Mouse (Mus musculus) cerebellum, postnatal 4 days (tissue): ENCODE results near the gene 4930444G20Rik.
"Not testable (repeated sequence)": the region's sequence is repeated elsewhere in the genome, so short reads cannot be mapped to it uniquely, and the experiment has no call there.

Experiments
- DNase-seq, 2 experiments: peaks; one replicate each; pipeline ENCODE4 v3.0.0; 2022; ENCODE audit warnings: low spot score in 2 of 2, mixed read lengths in 1 of 2

Gene 4930444G20Rik

DNA sequence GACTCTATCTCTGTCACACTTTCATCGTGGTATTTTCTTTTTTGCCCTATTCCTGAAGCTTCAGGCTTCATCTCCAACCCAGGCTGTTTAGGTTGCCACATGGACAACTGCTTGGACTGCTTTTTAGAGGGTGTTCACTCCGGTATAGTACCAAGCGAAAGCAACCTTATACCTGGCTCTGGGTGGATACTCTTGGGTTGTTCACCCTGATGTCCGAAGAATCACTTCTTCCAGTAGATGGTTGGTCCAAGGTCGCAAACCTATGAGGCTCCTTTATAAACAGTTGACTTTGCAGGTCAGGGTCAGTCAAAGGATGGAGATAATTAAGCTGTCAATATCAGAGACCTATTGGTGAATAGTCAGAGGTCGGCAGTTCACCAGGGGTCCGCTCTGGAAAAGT is at the start of gene 4930444G20Rik:
4930444G20Rik (minus strand) TSS at position 101 of the 400 bp plus-strand sequence.
- not testable (repeated sequence) for DNase-seq

GRCm38 (mm10) chr10:22074531-22074930 is 6.7 kb upstream of the 4930444G20Rik start:
- DNase-seq, result no peak

GRCm38 (mm10) chr10:22072739-22073138 is 4.9 kb upstream of the 4930444G20Rik start:
- DNase-seq, result no peak

GRCm38 (mm10) chr10:22070576-22070975 is 2.7 kb upstream of the 4930444G20Rik start:
- no peak for DNase-seq

DNA sequence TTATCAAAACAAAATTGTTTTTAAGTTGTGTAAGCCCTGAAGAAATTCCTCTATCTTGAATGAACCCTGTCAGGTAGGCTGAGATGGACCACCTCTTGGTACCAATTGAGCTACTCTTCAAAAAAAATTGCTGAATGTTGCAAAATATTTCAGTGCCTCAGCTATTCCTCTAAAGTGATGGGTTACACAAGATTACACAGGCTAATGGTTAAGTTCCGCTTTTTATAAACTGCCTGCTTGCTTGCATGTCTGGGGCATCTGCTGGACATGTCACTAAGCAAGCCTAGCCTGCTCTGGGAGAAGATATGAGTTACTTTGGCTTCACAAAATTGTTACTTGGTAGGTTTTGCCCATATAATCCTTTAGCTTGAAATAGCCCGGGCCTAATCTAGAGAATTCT is 2.3 kb upstream of the 4930444G20Rik start:
- DNase-seq, result no peak

DNA sequence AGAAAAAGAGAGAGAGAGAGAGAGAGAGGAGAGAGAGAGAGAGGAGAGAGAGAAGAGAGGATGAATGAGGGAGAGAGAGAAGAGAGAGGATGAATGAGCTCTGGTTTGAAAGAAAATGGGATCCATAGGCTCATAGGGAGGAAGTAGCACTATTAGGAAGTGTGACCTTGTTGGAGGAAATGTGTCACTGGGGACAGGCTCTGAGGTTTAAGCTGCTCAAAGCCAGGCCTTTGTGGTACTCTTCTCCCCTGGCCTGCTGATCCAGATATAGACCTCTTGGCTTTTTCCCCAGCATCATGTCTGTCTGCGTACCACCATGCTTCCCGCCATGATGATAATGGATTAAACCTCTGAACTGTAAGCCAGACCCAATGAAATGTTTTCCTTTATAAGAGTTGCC is 8.5 kb downstream of the 4930444G20Rik start:
- DNase-seq, result no peak

DNA sequence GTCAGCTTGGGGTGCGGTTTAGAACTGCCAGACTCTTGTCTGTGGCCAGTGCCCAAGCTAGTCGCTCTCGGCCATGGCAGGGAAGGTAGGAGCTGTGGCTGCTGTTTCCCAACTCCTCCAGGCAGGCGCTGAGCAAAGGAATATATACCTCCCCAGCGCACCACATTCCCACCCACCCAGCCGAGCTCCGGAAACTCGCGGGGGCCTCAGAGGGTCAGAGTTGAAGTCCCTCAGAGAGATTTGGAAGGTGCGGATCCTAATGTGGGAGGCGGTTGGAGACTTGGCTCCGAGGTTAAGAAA is 8.9 kb downstream of the 4930444G20Rik start:
- DNase-seq, result no peak

DNA sequence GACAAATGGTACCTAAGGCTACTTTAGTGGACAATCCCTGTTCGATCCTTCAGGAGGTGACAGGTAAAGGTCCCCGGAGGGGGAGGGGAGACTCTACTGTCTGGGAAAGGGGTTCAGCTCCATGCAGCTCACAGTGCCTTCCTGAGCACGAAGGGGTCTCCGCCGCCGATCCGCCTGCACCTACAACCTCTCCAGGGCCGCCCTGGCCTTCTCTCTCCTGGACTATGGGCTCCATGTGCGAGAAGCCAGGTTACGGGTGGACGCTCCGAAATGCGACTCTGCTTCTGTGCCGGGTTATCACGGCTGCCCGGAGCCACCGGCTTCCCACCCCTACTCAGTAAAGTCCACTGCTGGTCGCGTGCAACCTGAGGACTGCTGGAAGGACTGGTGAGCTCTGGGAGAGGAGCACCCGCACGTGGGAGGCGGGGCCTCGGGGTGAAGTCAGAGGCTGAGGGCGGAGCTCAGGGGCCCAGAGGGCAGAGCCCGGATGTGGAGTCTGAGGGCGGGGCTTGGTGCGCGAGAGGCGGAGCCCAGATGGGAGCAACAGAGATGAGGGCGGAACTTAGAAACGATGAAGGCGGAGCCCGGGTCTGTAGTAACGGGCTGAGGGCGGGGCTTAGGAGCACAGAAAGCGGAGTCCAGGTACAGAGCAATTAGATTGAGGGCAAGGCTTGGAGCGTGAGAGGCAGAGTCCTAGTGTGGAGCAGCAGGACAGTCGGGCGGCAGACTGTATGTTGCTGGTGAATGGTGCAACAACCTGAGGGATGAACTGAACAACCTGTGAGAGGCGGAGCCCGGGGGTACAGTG is 9.5 kb downstream of the 4930444G20Rik start:
- DNase-seq, result peak; percentile 86 to 89

- DNase-seq, result no peak
Measured at GRCm38 (mm10) chr10:22055308-22055707, 12.6 kb downstream of the 4930444G20Rik start.

- DNase-seq, result peak in 1 of 2 experiments; percentile 52
Measured at GRCm38 (mm10) chr10:22036256-22036655, 31.6 kb downstream of the 4930444G20Rik start.

GRCm38 (mm10) chr10:22034303-22034702 is 33.6 kb downstream of the 4930444G20Rik start:
- peak in 1 of 2 experiments; percentile 37 for DNase-seq

DNA sequence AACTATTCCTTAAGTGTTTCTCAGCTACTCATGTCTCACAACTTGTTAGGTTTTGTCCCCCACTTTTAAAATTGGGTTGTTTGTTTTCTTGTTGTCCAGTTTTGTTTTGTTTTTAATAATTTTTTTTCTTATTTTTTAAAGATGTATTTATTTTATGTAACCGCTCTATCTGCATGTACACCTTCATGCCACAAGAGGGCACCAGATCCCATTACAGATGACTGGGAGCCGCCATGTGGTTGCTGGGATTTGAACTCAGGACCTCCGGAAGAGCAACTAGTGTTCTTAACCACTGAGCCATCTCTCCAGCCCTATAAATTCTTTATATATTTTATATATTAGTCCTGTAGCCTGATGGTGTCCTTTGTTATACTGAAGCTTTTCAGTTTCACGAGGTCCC is 49.3 kb downstream of the 4930444G20Rik start:
- no peak for DNase-seq

DNA sequence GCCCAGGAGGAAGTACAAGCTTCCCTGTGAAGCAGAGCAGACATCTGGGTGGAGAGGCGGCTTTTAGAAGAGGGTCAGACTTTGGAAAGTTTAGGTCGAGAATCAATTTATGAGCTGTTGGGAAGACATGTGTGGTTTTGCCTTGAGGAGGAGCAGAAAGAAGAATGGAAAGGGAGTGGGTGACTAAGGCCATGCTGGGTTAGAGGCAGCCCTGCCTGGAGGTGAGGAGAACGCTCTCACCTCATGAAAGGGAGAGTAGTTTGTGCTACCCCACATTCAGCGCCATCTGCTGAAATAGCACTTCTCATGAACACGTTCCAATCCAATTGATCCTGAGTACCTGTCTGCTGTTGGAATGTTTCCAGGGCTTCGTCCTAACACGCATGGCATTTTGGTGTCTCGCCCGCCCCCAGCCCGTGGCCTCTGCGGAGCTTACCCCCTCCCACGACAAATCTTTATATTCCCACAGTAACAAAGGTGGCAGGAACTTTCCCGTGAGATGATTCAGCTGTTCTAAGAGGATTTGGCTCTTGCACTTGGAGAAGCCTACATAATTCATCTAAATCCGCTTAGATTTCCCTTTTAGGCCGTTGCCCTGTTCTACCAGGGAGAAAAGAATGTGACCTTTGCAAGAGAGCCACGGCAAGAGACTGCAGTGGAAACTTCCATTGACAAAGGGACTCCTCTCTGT is 50.3 kb downstream of the 4930444G20Rik start:
- DNase-seq, result no peak
